8 mouse cellular contexts compared by ENCODE assay signal in genomic region chr6:5298092-5298554, GRCm38 (mm10). TPM values are rescaled to one million over a fixed set of nuclear protein-coding genes. Genes with fewer than 3 reads are reported as not detected.
DNase-seq lines count a peak whose midpoint lies in the region; ATAC-seq and TF ChIP-seq lines count a peak whose summit lies in the region.

Gene Pon2, minus strand, starts transcription at chr6:5298455.

- peaks cover 15% of the 10 kb centered on the region for H3K79me2 ChIP-seq in myocyte (ENCODE audit: control insufficient read depth, insufficient read depth)

- peak; percentile 96 for DNase-seq in 3134 (ENCODE audit: extremely low read depth, insufficient read length, low spot score)
- DNase-seq in adrenal gland, adult 18-20 months (ENCODE audit: low spot score in 2 of 2) = peak; percentile 81 to 84
- DNase-seq in heart, adult 9 months (ENCODE audit: low spot score in 2 of 2) = peak; percentile 87 to 88
- peak; percentile 73 for DNase-seq in kidney, adult 9 months
- peak; percentile 86 for DNase-seq in liver, embryonic 11.5 days (ENCODE audit: low spot score)

- peak; percentile 90 for TF ChIP-seq POLR2A in myocyte (IDR thresholded peaks at IDR 0.05; ENCODE audit: insufficient read length, low read depth)

- H3K4me1 ChIP-seq in embryonic facial prominence, embryonic 15.5 days = 0 out of 2 replicates have a peak, but pooled peaks cover 3% of the 10 kb centered on the region
- peaks cover 21% of the 10 kb centered on the region for H3K4me1 ChIP-seq in liver, embryonic 11.5 days (replicated peaks; ENCODE audit: control insufficient read depth, insufficient read depth, low read length)
- no peaks in the 10 kb centered on the region for H3K4me1 ChIP-seq in stomach, embryonic 15.5 days

- peak within 1 kb of the TSS; percentile 59 for H3K4me2 ChIP-seq in embryonic facial prominence, embryonic 15.5 days (replicated peaks)
- peak within 1 kb of the TSS; percentile 68 for H3K4me2 ChIP-seq in liver, embryonic 11.5 days
- H3K4me2 ChIP-seq in myocyte (ENCODE audit: low read depth) = peak within 1 kb of the TSS; percentile 82
- peak within 1 kb of the TSS; percentile 65 for H3K4me2 ChIP-seq in stomach, embryonic 15.5 days

- peak; percentile 91 for ATAC-seq in embryonic facial prominence, embryonic 15.5 days (ENCODE audit: insufficient number of reproducible peaks, low FRiP score, low TSS enrichment, low read depth)
- ATAC-seq in liver, embryonic 11.5 days (replicated peaks; ENCODE audit: low FRiP score) = peak; percentile 93
- ATAC-seq in stomach, embryonic 15.5 days (ENCODE audit: insufficient read depth, low FRiP score, low read depth) = peak; percentile 96

- H3ac ChIP-seq in myocyte (ENCODE audit: control insufficient read depth, insufficient read length) = peak within 1 kb of the TSS; percentile 71

- H3K27ac ChIP-seq in embryonic facial prominence, embryonic 15.5 days (replicated peaks) = peak within 1 kb of the TSS; percentile 87
- peak within 1 kb of the TSS; percentile 86 for H3K27ac ChIP-seq in liver, embryonic 11.5 days (ENCODE audit: low read depth, low read length)
- peak within 1 kb of the TSS; percentile 93 for H3K27ac ChIP-seq in stomach, embryonic 15.5 days

- H3K9me3 ChIP-seq in embryonic facial prominence, embryonic 15.5 days (replicated peaks) = no peaks in the 10 kb centered on the region
- H3K9me3 ChIP-seq in liver, embryonic 11.5 days (ENCODE audit: control insufficient read depth, low read length) = no peaks in the 10 kb centered on the region
- no peaks in the 10 kb centered on the region for H3K9me3 ChIP-seq in stomach, embryonic 15.5 days

- no peaks in the 10 kb centered on the region for H3K27me3 ChIP-seq in embryonic facial prominence, embryonic 15.5 days
- H3K27me3 ChIP-seq in liver, embryonic 11.5 days (replicated peaks; ENCODE audit: control insufficient read depth, insufficient read depth, low read length) = no peaks in the 10 kb centered on the region
- H3K27me3 ChIP-seq in myocyte (ENCODE audit: control insufficient read depth, insufficient read depth, insufficient read length) = no peaks in the 10 kb centered on the region
- no peaks in the 10 kb centered on the region for H3K27me3 ChIP-seq in stomach, embryonic 15.5 days (replicated peaks)

- peak within 1 kb of the TSS; percentile 42 for H3K9ac ChIP-seq in embryonic facial prominence, embryonic 15.5 days
- H3K9ac ChIP-seq in liver, embryonic 11.5 days (ENCODE audit: low read depth, low read length) = peak within 1 kb of the TSS; percentile 77
- peak within 1 kb of the TSS; percentile 66 for H3K9ac ChIP-seq in stomach, embryonic 15.5 days

- H3K4me3 ChIP-seq in embryonic facial prominence, embryonic 15.5 days (replicated peaks) = peak within 1 kb of the TSS; percentile 54
- peak within 1 kb of the TSS; percentile 64 for H3K4me3 ChIP-seq in liver, embryonic 11.5 days (ENCODE audit: low read depth, low read length)
- H3K4me3 ChIP-seq in myocyte = peak within 1 kb of the TSS; percentile 46
- H3K4me3 ChIP-seq in stomach, embryonic 15.5 days (replicated peaks) = peak within 1 kb of the TSS; percentile 66

- WGBS in embryonic facial prominence, embryonic 15.5 days = 1% methylated on average over 41 of the region's 47 CpGs
- WGBS in liver, embryonic 11.5 days = 1% methylated on average over 47 of the region's 47 CpGs
- WGBS in stomach, embryonic 15.5 days = under 1% methylated on average over 47 of the region's 47 CpGs

- no peaks in the 10 kb centered on the region; the same call in 1 of the 2 replicates for H3K36me3 ChIP-seq in embryonic facial prominence, embryonic 15.5 days
- H3K36me3 ChIP-seq in liver, embryonic 11.5 days (ENCODE audit: control insufficient read depth, insufficient read depth, low read length) = 0 out of 2 replicates have a peak, but pooled peaks cover 2% of the 10 kb centered on the region
- H3K36me3 ChIP-seq in myocyte (ENCODE audit: control insufficient read depth, insufficient read depth) = no peaks in the 10 kb centered on the region
- no peaks in the 10 kb centered on the region for H3K36me3 ChIP-seq in stomach, embryonic 15.5 days

TF ChIP-seq in myocyte, 11 proteins besides CTCF, POLR2A, EP300 and RAD21:
- TF ChIP-seq MYOD1 (IDR thresholded peaks at IDR 0.05; ENCODE audit: control insufficient read depth in 1 of 3, insufficient read length in 2 of 3, low read depth in 2 of 3) = peak in 1 of 3 experiments; percentile 29
- TF ChIP-seq E2F4 (IDR thresholded peaks at IDR 0.05; ENCODE audit: insufficient read depth) = no peak
- peak in 1 of 3 experiments; percentile 42 for TF ChIP-seq MYOG (IDR thresholded peaks at IDR 0.05; ENCODE audit: control insufficient read depth in 1 of 3, insufficient read depth in 1 of 3, insufficient read length in 2 of 3, low read depth in 2 of 3)
- TF ChIP-seq SRF (IDR thresholded peaks at IDR 0.05; ENCODE audit: control insufficient read depth, insufficient read length, low read depth) = no peak
- peak; percentile 67 for TF ChIP-seq POLR2AphosphoS2 (IDR thresholded peaks at IDR 0.05; ENCODE audit: insufficient read length, low read depth)

RNA-seq across cellular contexts. Expression of gene Pon2, which starts in this region (rescaled TPM):
- total RNA-seq in adrenal gland, adult 18-20 months (2021) = 10 to 100 TPM; 29.0 to 43.8 TPM
- 50.7 and 51.8 TPM in 2 replicates for polyA plus RNA-seq in embryonic facial prominence, embryonic 15.5 days (2015; fragmentation: Nextera tagmentation; extraction: Ambion mirVana)
- polyA plus RNA-seq in liver, embryonic 11.5 days (2014; fragmentation: Nextera tagmentation; extraction: Ambion mirVana) = 60.1 and 61.2 TPM in 2 replicates
- polyA plus RNA-seq in myocyte (2012; fragmentation: generic; extraction: Trizol) = 14.2 TPM
- polyA plus RNA-seq in stomach, embryonic 15.5 days (2015; fragmentation: Nextera tagmentation; extraction: Ambion mirVana) = 57.8 and 58.7 TPM in 2 replicates

Comparison
In these comparisons a context has a peak if more than half of its experiments do, and no peak if none do; other contexts are left out.
1. Peak in every context shown above with its lines: DNase-seq, ATAC-seq, H3K4me3 ChIP-seq and H3K27ac ChIP-seq.